Mouse (Mus musculus) midbrain, embryonic 14.5 days (tissue): ENCODE data around the gene Tns3. TPM values are rescaled to one million over a fixed set of nuclear protein-coding genes. Genes with fewer than 3 reads are reported as not detected.
A peak's percentile ranks its signal among the peaks of the same experiment; 100 is the strongest.

Source experiments
- ATAC-seq: fragments of 200-750 bp; cut with Nextera tagmentation; 2 replicates; pipeline ENCODE4 v1.8.0; 2017; ENCODE audit warnings: moderate number of reproducible peaks, moderate library complexity; ENCODE audit not compliant: low FRiP score, low TSS enrichment
- DNase-seq: peaks from one replicate; pipeline ENCODE4 v3.0.0-alpha.2; 2015
- H3K27ac ChIP-seq: fragments of 300-500 bp; sonication (generic); replicated peaks from 2 replicates; pipeline ENCODE4 v1.5.1; 2014; ENCODE audit warnings: mild to moderate bottlenecking, low read depth, low read length, moderate library complexity
- H3K27me3 ChIP-seq: fragments of 300-500 bp; sonication (generic); 2 replicates; pipeline ENCODE4 v1.6.1; 2014; ENCODE audit warnings: low read length, control low read depth, mixed read lengths; ENCODE audit not compliant: control insufficient read depth, insufficient read depth
- H3K36me3 ChIP-seq: fragments of 300-500 bp; sonication (generic); 2 replicates; pipeline ENCODE4 v1.6.1; 2014; ENCODE audit warnings: low read length, control low read depth; ENCODE audit not compliant: control insufficient read depth, insufficient read depth
- H3K4me1 ChIP-seq: fragments of 300-500 bp; sonication (generic); 2 replicates; pipeline ENCODE4 v1.6.1; 2014; ENCODE audit warnings: mild to moderate bottlenecking, antibody characterized with exemption, low read length, control low read depth; ENCODE audit not compliant: control insufficient read depth, insufficient read depth
- H3K4me2 ChIP-seq: fragments of 300-500 bp; sonication (generic); 2 replicates; pipeline ENCODE4 v1.6.1; 2014; ENCODE audit warnings: mild to moderate bottlenecking, low read length, moderate library complexity
- H3K4me3 ChIP-seq: fragments of 300-500 bp; sonication (generic); replicated peaks from 2 replicates; pipeline ENCODE4 v1.5.1; 2014; ENCODE audit warnings: low read depth, low read length
- H3K9ac ChIP-seq: fragments of 300-500 bp; sonication (generic); replicated peaks from 2 replicates; pipeline ENCODE4 v1.6.1; 2014; ENCODE audit warnings: mild to moderate bottlenecking, low read length, moderate library complexity
- H3K9me3 ChIP-seq: fragments of 300-500 bp; sonication (generic); 2 replicates; pipeline ENCODE4 v1.6.1; 2016; ENCODE audit warnings: low read length, control low read depth, mixed read lengths; ENCODE audit not compliant: control insufficient read depth
- WGBS: fragments of 180-500 bp; shearing (Covaris S2); extraction: QIAGEN DNeasy Blood & Tissue Kit; methylation state at CpG from one replicate; pipeline ENCODE4 v1.1.7; 2014; 5-methylcytosine and 5-hydroxymethylcytosine counted together
- polyA plus RNA-seq: library from polyadenylated mRNA; unstranded; fragments of >200 nt; fragmentation: Nextera tagmentation; extraction: Ambion mirVana; gene quantifications from 2 replicates; pipeline ENCODE4 v1.2.1, GENCODE M21; 2014

Gene Tns3
- polyA plus RNA-seq, 1 experiment from 2014 or later: 4.4 TPM

- no peak; the same call in 1 of the 2 replicates for ATAC-seq
- Histone ChIP-seq H3K27ac (no peak overlapping the region), H3K4me1 (no peaks in the 10 kb centered on the region), H3K36me3 (no peaks in the 10 kb centered on the region), H3K27me3 (no peaks in the 10 kb centered on the region), H3K9me3 (no peaks in the 10 kb centered on the region), H3K4me2 (no peak overlapping the region), H3K4me3 (no peak overlapping the region), H3K9ac (no peak overlapping the region)
- DNase-seq: peak; percentile 39
- WGBS: 19% methylated on average over 9 of the region's 9 CpGs
These were observed 107.3 kb downstream of the Tns3 start for GRCm38 (mm10) chr11:8557006-8557405.

DNA sequence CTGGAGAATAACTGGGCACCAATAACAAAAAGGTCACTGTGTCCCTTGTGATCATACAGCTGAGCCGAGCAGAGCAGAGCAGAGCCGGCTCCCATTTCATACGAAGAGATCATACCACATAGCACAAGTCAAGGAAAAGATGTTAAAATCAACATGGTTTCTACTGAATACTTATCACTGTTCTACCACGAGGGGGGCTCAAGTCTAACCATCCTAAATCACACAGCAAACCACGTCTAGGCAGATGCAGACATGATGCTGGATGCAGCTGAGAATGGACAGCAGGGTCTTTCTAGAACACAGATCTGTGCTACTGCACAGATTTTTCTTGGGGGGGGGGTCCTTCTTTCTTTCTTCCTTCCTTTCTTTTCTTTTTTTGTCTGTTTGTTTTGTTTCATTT, 112.6 kb downstream of the Tns3 start:
- no peak overlapping the region for H3K9ac ChIP-seq
- no peak overlapping the region for H3K4me2 ChIP-seq
- no peaks in the 10 kb centered on the region for H3K4me1 ChIP-seq
- H3K27ac ChIP-seq: no peak overlapping the region
- no peak overlapping the region for H3K4me3 ChIP-seq
- H3K27me3 ChIP-seq: no peaks in the 10 kb centered on the region
- H3K9me3 ChIP-seq: no peaks in the 10 kb centered on the region
- ATAC-seq (no peak), DNase-seq (no peak)
- 89% methylated on average over 5 of the region's 5 CpGs for WGBS
- H3K36me3 ChIP-seq: no peaks in the 10 kb centered on the region

- Histone ChIP-seq H3K4me2 (no peak overlapping the region), H3K36me3 (no peaks in the 10 kb centered on the region), H3K9ac (no peak overlapping the region), H3K27me3 (no peaks in the 10 kb centered on the region), H3K4me3 (no peak overlapping the region), H3K27ac (no peak overlapping the region), H3K9me3 (no peaks in the 10 kb centered on the region), H3K4me1 (no peaks in the 10 kb centered on the region)
- 80% methylated on average over 5 of the region's 5 CpGs for WGBS
- DNase-seq (no peak), ATAC-seq (no peak)
These were observed 116.7 kb downstream of the Tns3 start for GRCm38 (mm10) chr11:8547661-8548060.

DNA sequence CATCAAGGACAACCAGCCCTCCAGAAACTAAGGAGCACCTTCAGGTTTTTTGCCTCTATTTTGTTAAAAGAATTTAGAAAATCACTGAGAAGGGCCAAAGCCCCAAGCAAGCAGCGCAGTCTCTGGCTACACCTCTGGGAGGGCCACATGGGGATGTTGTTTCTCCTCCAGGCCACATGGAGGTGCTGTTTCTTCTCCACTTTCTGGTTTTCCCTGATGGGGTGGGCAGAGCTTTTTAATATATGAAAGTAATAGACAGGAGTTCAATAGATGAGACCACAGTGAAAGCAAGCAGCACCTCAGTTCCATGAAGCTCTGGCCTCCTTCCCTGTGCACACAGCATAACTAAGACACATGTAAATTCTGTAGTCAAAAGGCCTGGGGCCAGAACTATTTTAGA, 118.5 kb downstream of the Tns3 start:
- H3K4me2 ChIP-seq: no peak overlapping the region
- H3K36me3 ChIP-seq: no peaks in the 10 kb centered on the region
- no peaks in the 10 kb centered on the region for H3K9me3 ChIP-seq
- 94% methylated on average over 1 of the region's 1 CpGs for WGBS
- no peak overlapping the region for H3K9ac ChIP-seq
- no peak overlapping the region for H3K27ac ChIP-seq
- ATAC-seq: no peak
- no peaks in the 10 kb centered on the region for H3K4me1 ChIP-seq
- H3K4me3 ChIP-seq: no peak overlapping the region
- DNase-seq: no peak
- no peaks in the 10 kb centered on the region for H3K27me3 ChIP-seq

GRCm38 (mm10) chr11:8544355-8544754, 120.0 kb downstream of the Tns3 start:
- ATAC-seq (no peak), DNase-seq (no peak)
- H3K9me3 ChIP-seq: no peaks in the 10 kb centered on the region
- H3K4me3 ChIP-seq: no peak overlapping the region
- WGBS: 70% methylated on average over 6 of the region's 6 CpGs
- no peaks in the 10 kb centered on the region for H3K27me3 ChIP-seq
- no peak overlapping the region for H3K27ac ChIP-seq
- no peak overlapping the region for H3K4me2 ChIP-seq
- no peak overlapping the region for H3K9ac ChIP-seq
- H3K4me1 ChIP-seq: no peaks in the 10 kb centered on the region
- H3K36me3 ChIP-seq: no peaks in the 10 kb centered on the region

- H3K27me3 ChIP-seq: no peaks in the 10 kb centered on the region
- H3K9me3 ChIP-seq: no peaks in the 10 kb centered on the region
- no peak overlapping the region for H3K4me2 ChIP-seq
- no peak overlapping the region for H3K9ac ChIP-seq
- ATAC-seq: 0 out of 2 replicates have a peak, but pooled peaks have one; percentile 40
- no peaks in the 10 kb centered on the region for H3K36me3 ChIP-seq
- H3K4me3 ChIP-seq: no peak overlapping the region
- H3K27ac ChIP-seq: no peak overlapping the region
- no peak for DNase-seq
- 70% methylated on average over 9 of the region's 9 CpGs for WGBS
- H3K4me1 ChIP-seq: no peaks in the 10 kb centered on the region
These were observed 123.0 kb downstream of the Tns3 start for GRCm38 (mm10) chr11:8541222-8541815.

DNA sequence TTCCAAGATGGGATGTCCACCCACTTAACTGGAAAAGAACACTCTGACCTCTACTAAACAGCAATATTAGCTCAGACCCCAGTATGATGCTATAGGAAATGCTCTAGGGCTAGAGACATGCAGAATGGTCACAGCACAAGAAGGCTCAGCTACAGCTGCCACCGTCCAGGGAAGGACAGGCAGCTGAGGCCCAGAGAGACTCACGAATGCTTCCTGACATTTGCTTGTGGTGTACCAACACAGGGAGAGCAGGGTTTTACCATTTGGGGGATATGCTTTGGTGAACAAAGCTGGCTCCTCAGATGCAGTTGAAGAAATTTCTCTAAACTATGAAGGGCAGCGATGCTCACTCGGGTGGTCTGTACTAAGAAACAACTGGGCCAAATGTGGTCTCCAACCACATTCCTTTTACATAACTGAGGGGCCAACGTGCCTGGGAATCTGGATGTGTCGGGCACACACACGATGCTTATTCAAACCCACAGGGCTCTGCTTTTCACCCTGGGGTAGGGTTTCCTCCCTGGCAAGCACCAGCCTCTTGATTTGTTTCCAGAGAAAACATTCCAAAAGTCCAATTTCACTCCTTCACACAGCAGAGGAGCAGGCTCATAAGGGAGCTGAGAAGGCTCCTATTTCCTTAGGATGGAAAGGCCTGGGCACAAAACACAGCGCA, 124.6 kb downstream of the Tns3 start:
- H3K4me2 ChIP-seq: no peak overlapping the region
- no peaks in the 10 kb centered on the region for H3K36me3 ChIP-seq
- DNase-seq (no peak), ATAC-seq (no peak)
- H3K27ac ChIP-seq: no peak overlapping the region
- no peaks in the 10 kb centered on the region for H3K9me3 ChIP-seq
- no peaks in the 10 kb centered on the region for H3K4me1 ChIP-seq
- no peak overlapping the region for H3K4me3 ChIP-seq
- H3K9ac ChIP-seq: no peak overlapping the region
- H3K27me3 ChIP-seq: no peaks in the 10 kb centered on the region
- 87% methylated on average over 8 of the region's 8 CpGs for WGBS

GRCm38 (mm10) chr11:8537013-8537614, 127.2 kb downstream of the Tns3 start:
- DNase-seq (no peak), ATAC-seq (no peak)
- no peak overlapping the region for H3K4me2 ChIP-seq
- H3K36me3 ChIP-seq: no peaks in the 10 kb centered on the region
- no peaks in the 10 kb centered on the region; the same call in 1 of the 2 replicates for H3K4me1 ChIP-seq
- no peak overlapping the region for H3K9ac ChIP-seq
- H3K27me3 ChIP-seq: no peaks in the 10 kb centered on the region
- no peak overlapping the region for H3K27ac ChIP-seq
- no peak overlapping the region for H3K4me3 ChIP-seq
- no peaks in the 10 kb centered on the region for H3K9me3 ChIP-seq
- 79% methylated on average over 5 of the region's 5 CpGs for WGBS

GRCm38 (mm10) chr11:8534893-8535292, 129.4 kb downstream of the Tns3 start:
- ATAC-seq (peak; percentile 62; the same call in 1 of the 2 replicates), DNase-seq (peak; percentile 80)
- no peak overlapping the region for H3K4me3 ChIP-seq
- H3K27me3 ChIP-seq: no peaks in the 10 kb centered on the region
- H3K4me2 ChIP-seq: no peak overlapping the region
- H3K4me1 ChIP-seq: no peaks in the 10 kb centered on the region; the same call in 1 of the 2 replicates
- 25% methylated on average over 4 of the region's 4 CpGs for WGBS
- H3K27ac ChIP-seq: no peak overlapping the region
- no peak overlapping the region for H3K9ac ChIP-seq
- no peaks in the 10 kb centered on the region for H3K36me3 ChIP-seq
- no peaks in the 10 kb centered on the region for H3K9me3 ChIP-seq
